Mouse (Mus musculus) left cerebral cortex, adult 18-20 months (tissue): ENCODE results near the gene Apoc1. TPM values are rescaled to one million over a fixed set of nuclear protein-coding genes. Genes with fewer than 3 reads are reported as not detected.

Source experiments
- DNase-seq, 2 experiments: peaks; one replicate each; pipeline ENCODE4 v3.0.0; 2021 to 2022; ENCODE audit warnings: low spot score in 2 of 2, mixed read lengths in 1 of 2
- total RNA-seq, 2 experiments: library from RNA; stranded (reverse); gene quantifications; 2 replicates each; pipeline ENCODE4 v1.2.3; 2021

The Apoc1 gene
- total RNA-seq, 2 experiments from 2014 or later = 3.9 to 5.3 TPM

DNA sequence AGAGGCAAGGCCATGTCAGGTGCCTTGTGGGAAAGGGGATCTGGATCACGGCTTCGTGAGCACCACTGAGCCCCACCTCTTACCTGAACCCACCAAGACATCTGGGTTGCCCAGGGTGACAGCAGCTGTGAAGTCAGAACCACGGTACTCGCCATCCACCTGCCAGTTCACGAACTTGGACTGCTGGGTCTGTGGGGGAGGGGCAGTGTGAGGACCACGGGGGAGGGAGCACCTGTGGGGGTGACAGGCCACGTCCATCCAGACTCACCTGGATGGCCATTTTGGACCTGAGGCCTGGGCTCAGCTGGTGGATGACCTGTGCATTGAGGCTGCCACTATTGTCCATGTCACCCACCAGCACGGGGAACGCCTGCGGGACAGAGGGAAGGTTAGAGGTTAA lies 18.2 kb upstream of the Apoc1 start:
- DNase-seq = no peak

DNA sequence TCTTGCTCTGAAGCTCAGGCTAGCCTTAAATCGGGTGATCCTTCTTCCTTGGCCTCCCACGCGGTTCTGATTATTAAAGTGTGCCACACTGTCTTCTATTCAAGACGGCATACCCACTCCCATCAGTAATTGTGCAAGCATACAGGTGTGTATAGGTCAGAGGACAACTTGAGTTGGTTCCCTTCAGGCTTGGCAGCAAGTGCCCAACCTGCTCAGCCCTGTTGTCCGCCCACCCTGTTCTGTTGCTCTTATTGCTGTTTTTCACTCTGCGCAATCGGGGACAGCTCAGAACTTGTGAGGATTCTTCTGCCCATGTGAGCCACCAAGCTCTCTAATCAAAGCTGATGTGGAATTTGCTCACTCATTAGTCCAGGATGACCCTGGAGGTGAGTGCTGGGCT lies 12.8 kb upstream of the Apoc1 start:
- no peak for DNase-seq

DNA sequence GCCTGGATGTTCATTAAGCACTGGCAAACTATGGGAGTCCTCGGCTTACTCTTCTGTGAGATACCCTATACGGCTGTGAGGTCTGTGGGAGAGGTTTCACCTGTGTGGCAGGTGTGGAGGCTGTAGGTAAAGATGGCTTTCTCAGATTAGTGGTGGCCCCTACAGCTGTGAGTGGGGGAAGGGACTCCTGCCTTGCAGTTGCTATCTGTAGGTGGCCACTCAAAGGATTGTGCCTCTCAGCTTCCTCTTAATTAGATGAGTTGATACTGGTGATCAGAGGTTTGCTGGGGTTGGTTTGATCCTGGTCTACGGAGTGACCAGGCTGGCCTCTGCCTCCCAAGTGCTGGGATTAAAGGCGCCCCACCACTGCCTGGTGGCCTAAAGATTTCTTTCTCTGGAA lies 12.0 kb upstream of the Apoc1 start:
- DNase-seq = no peak

DNA sequence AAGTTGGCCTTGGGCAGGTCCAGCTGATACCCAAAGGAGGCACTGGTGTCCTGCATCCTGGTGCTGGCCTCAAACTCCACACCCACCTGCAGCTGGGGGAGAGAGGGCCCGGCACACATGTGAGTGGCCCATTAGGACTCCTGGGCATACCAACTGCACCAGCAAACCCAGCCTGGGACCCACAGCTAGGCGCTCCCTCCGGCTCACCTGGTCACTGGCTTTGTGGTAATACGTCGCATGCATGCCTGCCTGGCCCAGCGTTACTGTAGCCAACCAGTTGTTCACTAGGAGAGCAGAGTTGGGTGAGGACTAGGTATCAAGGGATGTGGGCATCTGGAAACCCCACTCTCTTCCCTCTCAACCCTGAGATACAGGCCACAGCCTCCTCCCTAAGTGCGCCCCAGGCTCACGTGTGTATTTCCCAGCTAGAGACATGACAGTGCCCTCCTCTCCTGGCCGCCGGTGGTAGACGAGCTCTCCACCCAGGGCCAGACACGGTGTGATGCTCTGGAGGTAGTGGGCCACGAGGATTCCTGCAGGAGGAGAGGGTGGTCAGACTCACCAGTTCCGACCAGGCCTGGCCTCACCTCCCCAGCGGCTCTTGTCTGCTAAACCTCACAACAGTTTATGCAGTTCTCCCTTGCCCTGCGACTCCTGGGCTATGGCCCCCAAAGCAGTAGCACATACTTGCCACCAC lies 10.5 kb upstream of the Apoc1 start:
- DNase-seq = no peak

DNA sequence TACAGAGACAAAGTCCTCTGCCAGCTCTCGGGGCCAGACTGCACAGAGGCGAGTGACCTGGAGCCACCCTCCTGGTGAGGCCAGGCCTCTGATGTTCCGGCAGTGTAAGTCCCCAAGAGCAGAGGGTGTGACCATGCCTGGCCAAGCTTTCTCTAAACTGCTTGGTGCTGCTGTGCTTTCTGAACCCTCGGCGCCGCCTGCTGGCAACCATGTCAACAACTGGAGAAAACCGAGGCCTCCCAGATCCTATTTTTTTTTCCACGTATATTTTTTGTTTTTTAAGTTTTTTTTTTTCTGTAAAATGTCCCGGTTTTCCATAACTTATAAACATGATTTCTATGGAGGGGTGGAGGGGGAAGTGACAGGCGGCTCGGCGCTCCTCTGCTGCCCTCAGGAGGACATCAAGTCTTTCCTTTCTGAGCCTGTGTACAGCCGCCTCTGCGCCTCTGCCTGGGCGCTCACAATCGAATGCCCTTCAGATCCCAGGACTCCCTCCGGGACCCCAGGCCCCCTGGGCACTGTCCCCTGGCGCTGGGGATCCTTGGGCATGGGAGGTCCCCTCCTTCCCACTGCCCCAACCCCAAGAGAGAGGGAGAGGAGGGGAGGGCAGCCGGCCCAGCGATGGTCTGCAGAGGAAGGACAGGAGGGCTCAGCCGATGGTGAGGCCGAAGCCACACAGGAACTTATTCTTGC lies 8.8 kb upstream of the Apoc1 start:
- DNase-seq = peak; percentile 63 to 64

DNA sequence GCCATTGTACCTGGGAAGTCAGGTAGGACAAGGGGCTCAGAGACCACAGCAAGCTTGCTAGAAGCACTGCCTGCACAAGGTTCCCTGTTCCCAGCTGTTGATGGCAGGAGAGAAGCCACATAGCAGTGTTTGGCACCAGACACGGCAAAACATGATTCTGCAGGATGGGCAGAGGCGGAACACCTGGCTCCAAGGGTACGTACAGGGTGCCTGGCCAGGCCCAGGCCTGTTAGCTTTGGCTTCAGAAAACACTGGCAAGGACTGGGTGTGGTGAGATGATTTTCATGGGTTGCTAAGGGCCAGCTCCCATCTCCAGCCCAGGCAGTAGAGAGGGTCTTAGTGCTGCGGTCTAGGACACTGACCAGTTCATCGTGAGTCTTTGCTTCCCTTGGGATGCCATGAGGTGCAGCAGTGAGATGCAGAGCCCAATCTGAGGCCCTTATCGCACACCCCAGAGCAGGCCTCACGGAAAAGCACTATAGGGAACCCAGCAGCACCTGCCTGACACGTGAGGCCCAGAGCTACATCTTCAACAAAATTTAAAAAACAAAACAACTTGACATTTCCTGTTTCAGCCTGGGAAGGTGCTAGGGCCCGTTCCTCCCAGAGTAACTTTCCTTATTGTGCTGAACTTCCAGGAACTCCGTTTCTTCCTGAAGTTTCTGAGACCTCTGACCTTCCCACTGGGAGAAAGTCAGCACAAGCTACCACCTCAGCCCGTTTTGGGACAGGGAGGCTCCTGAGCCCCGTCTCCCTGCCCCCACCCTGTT lies 8.0 kb upstream of the Apoc1 start:
- no peak for DNase-seq

DNA sequence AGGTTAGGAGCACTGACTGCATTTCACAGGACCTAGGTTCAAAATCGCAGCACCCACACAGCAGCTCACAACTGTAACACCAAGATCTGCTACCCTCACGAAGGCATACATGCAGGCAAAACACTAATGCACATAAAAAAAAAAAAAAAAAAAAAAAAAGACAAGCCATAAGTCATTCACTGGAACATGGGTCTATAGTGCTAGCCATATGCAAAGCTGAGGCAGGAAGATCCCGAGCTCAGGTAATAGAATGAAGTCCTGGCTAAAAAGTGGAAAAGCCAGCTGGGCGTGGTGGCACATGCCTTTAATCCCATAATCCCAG lies 7.3 kb upstream of the Apoc1 start:
- no peak for DNase-seq

DNA sequence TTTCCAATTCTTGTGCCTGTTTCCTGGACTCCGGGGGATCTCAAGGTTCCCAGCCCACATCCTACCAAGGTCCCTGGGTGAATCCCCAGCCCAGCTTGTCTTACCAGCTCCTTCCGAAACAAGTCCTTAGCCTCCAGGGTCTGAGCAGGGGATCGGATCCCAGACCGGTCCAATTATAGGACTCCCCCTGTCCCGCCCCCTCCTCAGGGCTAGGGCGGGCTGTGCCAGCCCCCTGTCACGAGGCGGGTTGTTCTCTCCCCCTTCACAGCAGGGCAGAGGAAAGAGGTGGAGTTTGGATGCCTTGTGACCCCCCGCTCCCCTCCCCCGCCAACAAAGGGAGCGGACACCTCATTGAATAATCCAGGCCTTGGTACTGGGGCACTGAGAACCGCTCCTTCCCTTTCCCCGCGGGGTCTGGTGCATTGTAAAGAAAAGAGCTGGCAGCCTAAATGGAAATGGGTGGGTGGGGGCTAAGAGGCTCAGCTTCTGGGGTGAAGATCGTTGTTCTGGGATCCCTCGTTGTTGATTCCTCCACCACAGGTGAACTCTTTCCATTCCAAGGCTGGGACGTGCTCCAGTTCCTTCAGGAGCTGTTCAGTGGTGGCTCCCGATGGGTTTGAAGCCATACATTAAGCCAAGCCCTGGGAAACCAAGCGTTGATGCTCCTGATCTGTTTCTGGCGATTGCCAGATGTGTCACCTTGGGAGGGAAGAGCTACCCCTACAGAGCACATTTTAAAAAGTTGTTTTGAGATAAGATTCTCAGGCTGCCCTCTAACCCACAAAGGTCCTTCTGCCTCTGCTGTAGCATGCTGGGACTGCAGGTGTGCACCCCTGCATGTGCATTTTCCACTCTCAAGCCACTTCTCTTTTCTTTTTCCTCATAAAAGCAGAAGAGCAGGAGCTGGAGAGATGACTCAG lies 6.7 kb upstream of the Apoc1 start, which contains the start of gene Apoe:
Gene Apoe (minus strand): TSS at position 282 of the 920 bp plus-strand sequence.
- DNase-seq = peak; percentile 46 to 54

DNA sequence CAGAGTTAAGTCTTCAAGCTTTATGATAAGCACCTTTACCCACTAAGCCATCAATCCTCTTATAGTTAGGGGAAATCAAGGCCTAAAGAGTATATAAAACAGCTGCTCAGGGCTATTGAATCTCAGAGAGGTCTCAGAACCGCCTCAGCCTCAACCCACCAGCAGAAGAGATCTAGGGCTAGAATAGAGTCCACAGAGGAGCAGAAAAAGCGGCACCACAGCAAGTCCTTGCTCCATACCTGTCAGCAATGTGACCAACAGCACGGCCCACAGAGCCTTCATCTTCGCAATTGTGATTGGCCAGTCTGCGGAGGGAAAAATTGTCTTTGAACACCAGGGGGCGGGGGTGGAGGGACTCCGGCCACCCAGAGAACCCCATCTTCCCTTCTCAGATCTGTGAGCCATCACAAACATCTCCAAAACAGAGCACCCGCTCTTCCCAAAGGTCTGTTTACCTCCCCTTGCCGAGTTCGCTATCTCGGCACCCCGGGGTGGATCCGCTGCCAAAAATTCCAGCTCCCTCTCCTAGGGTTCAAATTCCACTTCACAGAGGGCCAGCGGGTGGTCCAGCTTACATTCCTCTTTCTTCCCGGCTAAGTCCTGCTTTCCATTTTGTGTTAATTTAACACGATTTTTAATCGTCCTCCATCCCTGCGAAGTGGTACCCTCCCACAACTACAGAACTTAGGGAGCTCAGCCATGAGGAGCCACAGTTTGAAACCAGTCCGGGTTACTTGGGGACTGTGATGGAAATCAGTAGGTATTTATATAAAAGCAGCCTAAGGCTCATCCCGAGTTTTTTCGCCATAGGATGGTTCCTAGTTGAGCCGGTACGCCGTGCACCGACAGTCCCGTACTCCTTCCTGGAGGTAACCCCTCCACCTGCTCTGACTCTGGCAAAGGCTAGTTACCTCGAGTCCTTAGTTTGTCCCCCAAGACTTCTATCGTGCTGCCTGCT lies 5.8 kb upstream of the Apoc1 start:
- DNase-seq = no peak

DNA sequence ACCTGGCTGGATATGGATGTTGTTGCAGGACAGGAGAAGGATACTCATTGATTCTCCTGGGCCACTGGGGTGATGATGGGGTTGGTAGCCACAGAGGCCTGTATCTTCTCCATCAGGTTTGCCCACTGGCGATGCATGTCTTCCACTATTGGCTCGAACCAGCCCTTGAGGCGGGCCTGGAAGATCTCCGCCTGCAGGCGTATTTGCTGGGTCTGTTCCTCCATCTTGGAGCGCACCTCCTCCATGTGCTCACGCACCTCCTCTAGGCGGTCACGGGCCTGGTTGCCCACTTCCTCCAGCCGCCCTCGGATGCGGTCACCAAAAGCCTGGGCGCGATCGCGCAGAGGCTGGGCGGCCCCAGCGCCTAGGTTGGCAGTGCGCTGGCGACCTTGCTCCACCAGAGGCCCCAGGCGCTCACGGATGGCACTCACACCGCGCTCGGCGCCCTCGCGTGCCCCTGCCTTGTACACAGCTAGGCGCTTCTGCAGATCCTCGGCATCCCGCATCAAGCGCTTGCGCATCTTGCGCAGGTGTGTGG lies 3.9 kb upstream of the Apoc1 start:
- DNase-seq = no peak

DNA sequence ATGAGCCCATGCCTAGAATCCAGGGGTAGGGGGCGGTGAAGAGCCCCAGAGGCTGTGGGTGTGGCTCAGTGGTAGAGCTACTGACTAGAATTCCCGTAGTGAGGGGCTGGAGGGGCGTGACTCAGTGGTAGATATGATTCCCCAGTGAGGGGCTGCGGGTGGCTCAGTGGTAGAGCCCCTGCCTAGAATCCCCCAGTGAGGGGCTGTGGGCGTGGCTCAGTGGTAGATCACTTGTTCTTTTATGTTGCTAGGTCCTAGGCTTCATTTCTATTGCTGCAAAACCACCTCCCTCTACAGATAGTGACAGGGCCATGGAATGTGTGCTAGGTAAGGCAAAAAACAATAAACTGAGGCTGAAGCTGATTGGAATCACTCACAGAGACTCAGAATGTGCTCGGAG lies 3.4 kb upstream of the Apoc1 start:
- DNase-seq = no peak

DNA sequence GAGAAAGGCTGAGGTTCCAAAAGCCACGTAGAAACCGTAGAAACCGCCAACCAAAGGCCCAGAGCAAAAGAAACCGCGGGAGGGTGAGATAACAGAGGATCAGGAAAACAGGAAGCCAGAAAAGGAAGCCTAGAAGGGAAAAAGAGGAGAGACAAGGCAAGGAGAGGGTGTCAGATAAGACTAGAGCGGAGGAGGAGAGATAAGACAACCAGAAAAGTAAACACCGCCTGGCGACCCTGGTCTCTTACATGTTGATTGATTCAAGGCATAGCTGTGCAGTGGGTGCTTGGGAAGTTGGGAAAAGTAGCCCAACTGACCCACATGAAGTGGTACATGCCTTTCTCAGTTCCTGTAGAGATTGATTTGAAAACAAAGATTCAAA lies 2.7 kb upstream of the Apoc1 start:
- DNase-seq = no peak

DNA sequence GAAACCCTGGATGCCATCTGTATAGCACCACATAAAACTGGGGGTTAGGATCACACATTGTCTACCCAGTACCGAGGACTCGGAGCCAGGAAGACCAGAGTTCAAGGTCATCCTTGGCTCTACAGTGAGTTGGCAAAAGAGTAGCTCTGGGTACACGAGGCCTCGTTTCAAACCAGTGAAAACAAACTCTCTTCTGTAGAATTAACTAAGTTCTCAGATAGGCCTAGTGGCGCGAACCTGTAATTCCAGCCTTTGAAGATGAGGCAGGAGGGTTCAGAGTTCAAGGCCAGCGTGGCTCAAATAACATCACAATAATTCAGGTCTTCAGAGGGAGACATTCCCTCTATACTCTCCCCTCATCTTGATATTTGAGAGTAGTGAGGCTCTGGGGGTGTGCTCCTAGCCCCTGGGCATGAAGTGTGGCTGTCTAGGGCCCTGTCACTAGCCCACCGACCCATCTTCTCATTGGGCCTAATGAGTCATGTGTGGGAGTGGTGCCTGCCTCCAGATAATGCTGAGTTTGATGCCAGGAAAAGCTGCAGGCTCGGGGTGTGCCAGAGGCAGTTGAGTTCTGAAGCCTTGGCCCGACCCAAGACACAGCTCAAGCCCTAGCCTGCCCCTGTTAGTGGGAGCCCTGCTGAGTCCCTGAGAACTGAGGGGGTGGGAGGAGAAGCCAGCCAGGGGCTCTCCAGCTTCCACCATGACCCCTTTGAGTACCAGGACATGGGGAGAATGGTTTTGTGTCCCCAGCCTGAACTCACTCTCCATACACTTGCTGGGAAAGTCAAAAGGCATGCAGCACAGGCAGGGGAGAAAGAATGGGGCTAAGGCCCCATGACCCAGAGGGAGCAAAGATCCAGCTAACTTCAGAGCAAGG lies 2.1 kb upstream of the Apoc1 start:
- DNase-seq = no peak

DNA sequence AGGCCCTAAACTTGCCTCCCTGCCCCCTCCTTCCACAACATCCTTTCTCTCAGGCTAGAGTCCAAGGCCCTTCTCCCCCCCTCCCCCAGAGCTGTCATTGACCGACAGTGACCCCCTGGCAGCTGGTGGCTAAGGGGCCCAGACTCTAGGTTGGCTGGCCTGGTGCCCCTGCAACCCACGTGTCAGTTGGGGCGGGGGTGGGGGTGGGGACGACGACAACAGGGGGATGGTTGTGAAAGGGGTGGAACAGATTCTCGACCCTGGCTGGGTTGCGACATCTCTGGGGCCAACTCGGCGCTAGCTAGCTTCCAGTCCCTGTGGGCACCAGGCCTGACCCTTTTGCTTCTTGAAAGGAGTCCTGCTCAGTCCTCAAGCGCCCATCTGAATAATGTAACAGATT lies 961 bp upstream of the Apoc1 start:
- DNase-seq = no peak

DNA sequence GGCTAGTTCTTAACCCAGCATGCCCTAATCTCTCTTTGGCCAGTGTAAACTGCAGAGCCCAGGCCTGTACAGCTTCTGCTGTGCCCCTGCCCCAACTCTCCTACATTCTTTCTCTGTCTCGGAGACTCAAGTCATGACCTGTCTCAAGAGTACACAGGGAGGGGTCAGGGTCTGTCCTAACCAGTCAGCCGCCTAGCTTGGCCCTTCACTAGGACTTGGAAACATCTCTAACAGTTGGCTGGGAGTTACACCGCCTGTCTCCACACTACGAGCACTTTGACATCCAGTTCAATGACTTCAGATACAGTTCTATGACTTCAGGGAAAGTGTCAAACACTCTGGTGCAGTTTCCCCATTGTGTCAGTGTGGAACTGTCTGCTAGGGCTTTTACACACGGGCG lies 1.0 kb downstream of the Apoc1 start:
- DNase-seq = no peak

DNA sequence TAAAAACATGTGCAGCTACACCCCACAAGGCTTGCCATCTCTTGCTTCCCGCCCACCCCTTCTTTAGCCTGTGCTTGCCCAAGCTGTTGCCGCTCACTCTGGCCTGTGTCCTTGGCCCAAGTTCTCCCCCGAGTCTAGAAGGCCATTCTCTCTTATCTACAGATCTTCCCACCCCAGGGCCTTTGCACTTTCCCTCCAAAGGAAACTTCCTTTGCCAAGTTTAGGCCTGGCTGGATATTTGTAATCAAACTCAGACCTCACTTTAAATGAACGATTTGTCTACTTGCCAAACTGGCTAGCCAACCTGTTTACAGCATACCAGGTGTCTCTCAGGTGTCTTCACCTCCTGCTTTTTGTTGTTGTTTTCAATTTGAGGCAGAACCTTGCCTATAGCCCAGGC lies 1.6 kb downstream of the Apoc1 start:
- DNase-seq = no peak

DNA sequence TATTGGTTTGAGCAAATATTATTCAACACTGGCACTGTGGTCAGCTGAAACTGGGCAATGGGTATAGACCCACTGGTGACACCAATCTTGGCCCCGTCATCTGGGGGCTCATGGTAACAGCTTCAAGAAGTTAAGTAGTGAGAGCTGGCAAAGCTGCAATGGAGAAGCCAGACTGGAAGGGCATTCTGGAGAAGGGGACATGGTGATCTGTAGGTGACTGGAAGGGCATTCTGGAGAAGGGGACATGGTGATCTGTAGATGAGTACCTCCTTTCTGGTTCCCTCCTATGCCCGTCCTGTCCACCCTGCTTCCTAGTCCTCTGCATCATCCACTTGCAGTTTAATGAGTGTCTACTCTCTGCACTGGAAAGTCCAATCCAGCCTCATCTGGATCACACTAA lies 3.8 kb downstream of the Apoc1 start:
- DNase-seq = no peak

DNA sequence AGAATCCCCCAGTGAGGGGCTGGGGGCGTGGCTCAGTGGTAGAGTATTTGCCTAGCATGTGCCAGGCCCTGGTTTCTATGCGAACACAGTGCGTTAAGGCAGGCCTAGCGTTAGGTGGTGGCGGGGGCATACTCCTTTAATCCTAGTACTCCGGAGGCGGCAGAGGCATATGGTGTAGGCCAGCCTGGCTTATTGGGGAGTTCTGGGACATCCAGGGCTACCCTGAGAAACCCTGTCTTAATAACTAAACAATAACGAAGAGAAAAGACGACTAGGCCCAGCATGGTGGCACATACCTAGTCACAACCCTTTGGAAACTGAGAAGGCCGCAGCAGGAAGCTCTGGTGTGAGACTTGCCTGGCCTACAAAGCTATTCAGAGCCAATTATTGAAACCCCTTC lies 4.4 kb downstream of the Apoc1 start:
- DNase-seq = no peak
